Mouse (Mus musculus): Measurements from ENCODE around the gene Lrrc25. TPM values are rescaled to one million over a fixed set of nuclear protein-coding genes. Genes with fewer than 3 reads are reported as not detected.

Lrrc25 gene
- polyA plus RNA-seq, 1 experiment from 2014 or later: 7.4 TPM

DNA sequence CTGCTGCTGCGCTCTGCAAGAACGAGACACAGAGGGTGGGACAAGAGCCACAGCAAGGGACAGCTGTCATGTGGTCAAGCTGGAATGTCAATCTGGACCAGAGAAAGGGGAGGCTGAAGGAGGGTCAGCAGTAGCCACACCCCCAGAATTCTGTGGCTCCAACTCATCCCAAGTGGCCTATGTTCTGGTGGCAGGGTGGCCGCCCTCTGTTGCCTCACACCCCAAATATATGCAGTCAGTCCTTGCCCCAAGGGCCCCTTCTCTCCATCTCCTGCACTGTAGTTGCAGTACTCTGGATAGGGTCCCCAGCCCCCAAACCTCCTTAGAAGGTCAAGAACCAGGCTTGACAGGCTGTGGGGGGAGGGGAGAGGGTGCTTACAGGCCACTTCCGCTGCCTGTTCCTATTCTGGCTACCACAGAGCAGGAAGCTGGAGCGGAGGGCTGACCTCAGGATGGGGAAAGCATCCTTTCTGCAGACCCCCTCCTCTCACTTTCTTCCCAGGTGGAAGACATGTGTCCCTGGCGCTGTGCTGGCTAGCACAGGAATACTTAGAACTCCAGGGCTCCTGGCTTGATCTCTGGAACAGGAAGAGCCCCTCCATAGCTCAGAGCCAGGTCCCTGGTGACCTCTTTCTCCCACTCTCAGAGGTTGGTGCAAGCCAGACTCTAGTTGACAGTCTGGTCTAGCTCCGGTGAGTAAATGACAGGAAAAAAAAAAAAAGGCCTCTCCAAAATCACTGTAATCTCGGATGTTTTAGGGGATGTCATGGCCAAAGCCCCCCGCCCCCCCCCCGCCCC is 15.3 kb upstream of the Lrrc25 start:
- WGBS (ENCODE audit: insufficient replicate concordance): 32% methylated on average over 10 of the region's 10 CpGs
- H3K4me3 ChIP-seq (replicated peaks): peak overlapping the region; percentile 24
- peak overlapping the region; percentile 42 for H3K27ac ChIP-seq (replicated peaks)
- H3K9ac ChIP-seq: peak overlapping the region; percentile 26; the same call in 1 of the 2 replicates
- no peak for ATAC-seq (ENCODE audit: insufficient read depth)
- H3K36me3 ChIP-seq (replicated peaks): peaks cover 35% of the 10 kb centered on the region
- peak overlapping the region; percentile 56 for H3K4me2 ChIP-seq
- peaks cover 80% of the 10 kb centered on the region for H3K4me1 ChIP-seq (replicated peaks)
- no peaks in the 10 kb centered on the region for H3K27me3 ChIP-seq
- no peaks in the 10 kb centered on the region for H3K9me3 ChIP-seq (replicated peaks)

DNA sequence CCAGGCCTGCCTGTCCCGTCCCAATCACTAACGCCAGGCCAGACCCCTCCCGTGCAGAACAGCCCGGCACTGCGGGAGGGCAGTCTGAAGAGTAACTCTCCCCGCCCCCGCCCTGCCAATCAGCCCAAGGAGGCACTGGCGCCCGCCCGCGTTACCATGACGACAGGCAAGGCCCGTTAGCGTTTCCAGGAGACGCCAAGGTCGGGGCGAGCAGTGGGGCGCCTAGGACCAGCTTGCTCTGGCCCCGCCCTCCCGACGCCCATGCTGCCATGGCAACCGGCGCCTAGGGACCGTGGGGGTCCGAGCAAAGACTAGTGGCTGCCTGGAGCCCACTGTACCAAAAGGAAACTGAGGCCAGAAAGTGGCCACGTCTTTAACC is 14.7 kb upstream of the Lrrc25 start:
- Histone ChIP-seq H3K4me3 (replicated peaks) (peak overlapping the region; percentile 24), H3K36me3 (replicated peaks) (peaks cover 29% of the 10 kb centered on the region), H3K4me1 (replicated peaks) (peaks cover 80% of the 10 kb centered on the region), H3K9ac (no peak overlapping the region), H3K27ac (replicated peaks) (peak overlapping the region; percentile 42), H3K4me2 (peak overlapping the region; percentile 56), H3K27me3 (no peaks in the 10 kb centered on the region), H3K9me3 (replicated peaks) (no peaks in the 10 kb centered on the region)
- peak; percentile 58 for ATAC-seq (ENCODE audit: insufficient read depth)
- WGBS (ENCODE audit: insufficient replicate concordance): 3% methylated on average over 26 of the region's 26 CpGs

DNA sequence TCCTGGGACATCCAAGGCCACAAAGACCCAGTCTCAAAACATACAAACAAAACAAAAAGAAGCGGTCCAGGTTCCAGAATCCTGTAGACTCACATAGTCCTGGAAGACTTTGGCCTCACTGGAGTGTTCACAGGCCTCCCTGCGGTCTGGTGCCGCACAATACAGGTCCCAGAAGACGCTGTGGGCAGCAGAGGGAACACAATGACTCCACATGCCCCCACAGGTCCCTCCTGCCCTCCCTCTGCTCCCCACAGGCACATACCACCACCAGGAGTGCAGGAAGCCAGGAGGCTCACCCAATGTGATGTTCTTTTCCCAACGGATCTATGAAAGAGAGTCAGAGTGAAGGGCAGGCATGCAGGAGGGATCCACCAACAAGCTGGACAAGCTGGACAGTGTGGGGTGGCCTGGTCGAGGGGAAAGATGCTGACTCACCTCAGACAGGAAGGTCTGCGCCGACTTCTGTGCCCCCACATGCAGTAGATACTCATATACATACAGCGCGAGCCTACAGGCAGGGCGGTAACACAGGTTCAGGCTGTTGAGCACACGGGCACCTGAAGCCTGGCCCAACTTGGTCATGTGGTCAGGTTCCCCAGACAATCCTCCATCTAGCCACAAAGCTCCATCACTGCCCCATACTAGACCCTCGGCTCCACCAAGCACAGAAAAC is 13.7 kb upstream of the Lrrc25 start:
- H3K27ac ChIP-seq (replicated peaks): no peak overlapping the region

DNA sequence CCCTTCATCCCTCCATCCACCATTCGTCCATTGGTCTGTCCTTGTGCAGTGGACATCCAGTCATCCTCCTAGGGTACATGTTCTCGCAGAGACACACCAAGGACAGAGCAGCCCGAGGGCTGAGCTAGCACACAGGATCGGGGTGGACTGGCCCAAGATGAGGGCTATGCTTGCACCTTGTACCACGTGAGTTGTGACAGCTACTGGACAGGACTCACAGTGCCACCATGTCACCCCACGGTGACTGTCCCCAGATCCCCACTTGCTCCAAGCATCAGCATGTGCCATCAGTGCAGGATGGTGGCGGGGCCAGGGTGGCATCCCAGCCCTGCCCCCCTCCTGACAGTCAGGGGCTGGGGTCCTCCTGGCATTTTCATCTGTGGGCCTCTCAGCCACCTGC is 11.4 kb upstream of the Lrrc25 start:
- peaks cover 82% of the 10 kb centered on the region for H3K4me1 ChIP-seq (replicated peaks)
- no peak for ATAC-seq (ENCODE audit: insufficient read depth)
- peaks cover 12% of the 10 kb centered on the region for H3K27me3 ChIP-seq
- no peak overlapping the region for H3K9ac ChIP-seq
- H3K4me2 ChIP-seq: no peak overlapping the region
- peaks cover 9% of the 10 kb centered on the region for H3K36me3 ChIP-seq (replicated peaks)
- no peaks in the 10 kb centered on the region for H3K9me3 ChIP-seq (replicated peaks)
- whole genome bisulfite sequencing (ENCODE audit: insufficient replicate concordance): 73% methylated on average over 7 of the region's 7 CpGs
- H3K4me3 ChIP-seq (replicated peaks): no peak overlapping the region
- H3K27ac ChIP-seq (replicated peaks): no peak overlapping the region

More for the DNA sequence above, 13.7 kb upstream of the Lrrc25 start:
- no peak for ATAC-seq (ENCODE audit: insufficient read depth)
- Histone ChIP-seq H3K9ac (no peak overlapping the region), H3K4me1 (replicated peaks) (peaks cover 82% of the 10 kb centered on the region), H3K4me2 (no peak overlapping the region), H3K27me3 (no peaks in the 10 kb centered on the region), H3K9me3 (replicated peaks) (no peaks in the 10 kb centered on the region), H3K36me3 (replicated peaks) (peaks cover 25% of the 10 kb centered on the region), H3K4me3 (replicated peaks) (no peak overlapping the region)
- 77% methylated on average over 13 of the region's 13 CpGs for WGBS (ENCODE audit: insufficient replicate concordance)

DNA sequence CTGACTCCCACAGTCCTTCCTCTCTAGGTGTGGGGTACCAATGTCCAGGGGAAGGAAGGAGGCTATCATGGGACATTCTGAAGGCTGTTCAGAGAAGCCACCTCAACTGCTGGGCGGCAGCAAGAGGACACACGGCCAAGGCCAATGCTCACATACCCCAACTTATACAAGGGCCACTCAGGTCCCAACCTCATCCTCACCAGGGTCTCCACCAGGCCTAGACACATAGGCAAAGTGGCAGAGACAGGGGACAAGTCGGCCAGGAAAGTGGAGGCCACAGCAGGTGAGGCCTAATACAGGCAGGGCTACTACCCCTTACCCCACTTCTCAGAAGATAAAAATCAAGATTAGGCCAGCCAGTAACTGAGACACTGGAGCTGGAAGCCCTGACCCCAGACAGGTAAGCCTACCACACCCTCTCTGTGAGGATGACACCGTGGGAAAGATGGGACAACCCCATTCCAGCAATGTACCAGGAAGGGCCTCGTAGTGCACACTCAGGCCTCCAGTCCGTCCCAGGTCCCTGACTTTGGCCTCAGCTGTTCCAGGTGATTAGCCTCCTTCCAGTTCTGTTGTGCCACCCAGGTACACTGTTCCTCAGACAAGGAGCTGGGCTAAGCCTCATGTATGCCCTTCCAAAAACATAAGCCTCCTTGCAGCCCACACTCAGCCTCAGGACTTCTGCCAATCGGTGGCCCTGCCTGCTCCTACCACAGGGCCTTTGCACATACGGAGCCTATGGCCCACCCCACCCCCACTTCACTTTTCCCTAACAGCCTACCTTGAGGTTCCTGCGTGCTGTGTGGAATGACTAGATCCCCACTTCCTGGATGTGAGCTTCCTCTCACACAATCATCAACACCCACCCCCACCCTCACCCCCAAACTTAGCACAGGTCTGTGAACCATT is 9.8 kb upstream of the Lrrc25 start:
- Histone ChIP-seq H3K4me1 (replicated peaks) (peaks cover 82% of the 10 kb centered on the region), H3K4me3 (replicated peaks) (no peak overlapping the region), H3K27ac (replicated peaks) (no peak overlapping the region), H3K27me3 (peaks cover 16% of the 10 kb centered on the region), H3K9ac (no peak overlapping the region), H3K9me3 (replicated peaks) (no peaks in the 10 kb centered on the region), H3K4me2 (peak overlapping the region; percentile 100; the same call in 1 of the 2 replicates), H3K36me3 (replicated peaks) (peaks cover 9% of the 10 kb centered on the region)
- ATAC-seq (ENCODE audit: insufficient read depth): no peak
- 63% methylated on average over 9 of the region's 9 CpGs for WGBS (ENCODE audit: insufficient replicate concordance)

DNA sequence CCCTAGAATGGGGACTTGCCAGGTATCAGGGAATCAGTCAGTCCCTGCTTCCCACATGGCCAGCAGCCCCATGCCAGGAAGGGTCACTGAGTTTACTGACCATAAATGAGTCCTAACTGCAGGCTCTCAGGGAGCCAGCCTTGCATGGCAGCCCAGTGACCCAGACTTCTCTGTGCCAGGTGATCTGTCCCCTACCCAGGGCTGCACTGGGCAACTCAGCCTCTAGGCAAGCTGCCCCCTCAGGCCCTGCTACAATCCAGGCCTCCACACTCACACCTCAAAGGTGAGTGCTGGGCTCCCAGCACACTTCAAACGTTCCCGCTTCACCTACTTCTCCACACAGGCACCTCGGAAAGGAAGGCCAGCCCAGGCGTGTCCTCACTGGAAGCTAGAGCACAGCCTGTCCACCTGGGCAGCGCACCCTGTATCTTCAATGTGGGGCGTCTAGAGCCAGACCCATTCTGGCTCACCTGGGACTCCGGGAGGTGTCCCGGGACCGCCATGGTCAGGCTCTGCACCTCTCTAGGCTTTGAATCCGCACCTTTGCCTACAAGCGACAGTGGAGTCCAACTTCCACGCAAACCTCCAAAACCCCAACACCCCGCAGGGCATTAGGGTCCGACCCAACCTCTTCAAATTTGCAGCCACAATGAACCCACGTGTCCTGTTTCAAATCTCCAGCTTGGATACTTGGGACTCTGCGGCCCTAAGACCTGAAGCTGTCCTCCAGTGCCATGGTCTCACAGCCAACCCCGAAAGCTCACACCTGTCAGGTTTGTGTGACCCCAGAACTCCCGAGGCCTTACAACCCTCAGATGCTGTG is 9.0 kb upstream of the Lrrc25 start:
- Histone ChIP-seq H3K27ac (replicated peaks) (no peak overlapping the region; the same call in 1 of the 2 replicates), H3K9me3 (replicated peaks) (no peaks in the 10 kb centered on the region), H3K36me3 (replicated peaks) (peaks cover 9% of the 10 kb centered on the region), H3K4me3 (replicated peaks) (peak overlapping the region; percentile 76), H3K4me1 (replicated peaks) (peaks cover 83% of the 10 kb centered on the region), H3K27me3 (peaks cover 16% of the 10 kb centered on the region), H3K9ac (peak overlapping the region; percentile 74; the same call in 1 of the 2 replicates), H3K4me2 (peak overlapping the region; percentile 100)
- WGBS (ENCODE audit: insufficient replicate concordance): 46% methylated on average over 18 of the region's 18 CpGs
- ATAC-seq (ENCODE audit: insufficient read depth): no peak

DNA sequence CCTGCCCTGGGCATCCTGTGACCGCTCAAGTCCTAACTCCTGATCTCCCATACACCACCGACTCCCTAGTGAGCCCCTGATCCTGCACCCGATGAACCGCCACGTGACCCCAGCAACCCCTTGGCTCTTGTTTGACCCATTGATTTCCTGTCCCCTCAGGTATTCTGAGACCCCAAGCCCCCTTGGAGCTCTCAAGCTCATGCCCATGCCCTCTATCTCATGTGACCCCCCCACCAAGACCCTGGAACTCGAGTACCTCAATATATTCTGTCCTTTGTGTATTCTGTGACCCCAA is 8.4 kb upstream of the Lrrc25 start:
- peak overlapping the region; percentile 85 for H3K27ac ChIP-seq (replicated peaks)

DNA sequence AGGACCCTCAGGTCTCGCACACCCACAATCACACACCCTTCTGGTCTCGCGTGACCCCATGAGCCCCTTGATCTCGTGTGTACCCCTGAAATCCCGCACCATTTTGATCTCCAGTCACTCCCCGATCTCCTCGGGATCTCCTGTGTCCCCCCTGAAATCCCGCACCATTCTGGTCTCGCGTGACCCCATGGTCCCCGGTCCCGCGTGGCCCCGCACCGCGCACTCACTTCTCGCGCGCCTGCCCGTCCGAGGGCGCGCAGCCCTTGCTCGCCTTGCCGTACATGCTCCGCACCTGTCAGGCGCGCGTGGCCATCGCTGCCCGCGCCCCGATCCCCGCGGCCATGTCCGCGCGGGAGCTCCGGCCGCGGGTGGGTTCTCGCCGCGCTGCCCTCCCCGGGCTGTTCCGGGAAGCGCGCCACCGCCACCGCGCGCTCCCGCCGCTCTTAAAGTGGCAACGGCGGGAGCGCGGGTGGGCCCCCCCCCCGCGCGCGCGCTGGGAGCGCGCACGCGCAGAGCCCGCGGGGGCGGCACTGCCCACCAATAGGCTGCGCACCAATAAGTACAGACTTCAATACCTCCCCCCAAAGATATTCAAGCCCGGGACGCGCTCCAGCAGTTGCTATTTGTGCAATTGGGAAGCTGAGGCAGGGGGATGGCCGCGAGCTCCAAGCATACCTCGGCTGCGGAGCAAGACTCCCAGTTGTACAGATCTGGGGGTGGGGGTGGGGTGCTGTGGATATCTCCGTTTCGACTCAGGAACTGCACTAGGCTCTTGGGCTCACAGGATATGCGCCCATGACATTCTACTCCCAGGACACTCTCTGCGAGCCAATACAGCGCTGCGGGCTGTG is 7.8 kb upstream of the Lrrc25 start:
- Histone ChIP-seq H3K9ac (peak overlapping the region; percentile 74), H3K36me3 (replicated peaks) (peaks cover under 1% of the 10 kb centered on the region; the same call in 1 of the 2 replicates), H3K27me3 (peaks cover 16% of the 10 kb centered on the region), H3K4me1 (replicated peaks) (peaks cover 81% of the 10 kb centered on the region), H3K27ac (replicated peaks) (peak overlapping the region; percentile 85), H3K4me3 (replicated peaks) (peak overlapping the region; percentile 76), H3K9me3 (replicated peaks) (no peaks in the 10 kb centered on the region), H3K4me2 (peak overlapping the region; percentile 100)
- WGBS (ENCODE audit: insufficient replicate concordance): under 1% methylated on average over 84 of the region's 84 CpGs
- peak; percentile 3; the same call in 1 of the 2 replicates for ATAC-seq (ENCODE audit: insufficient read depth)

More for the DNA sequence above, 8.4 kb upstream of the Lrrc25 start:
- Histone ChIP-seq H3K9me3 (replicated peaks) (no peaks in the 10 kb centered on the region), H3K4me1 (replicated peaks) (peaks cover 81% of the 10 kb centered on the region), H3K4me2 (peak overlapping the region; percentile 100), H3K4me3 (replicated peaks) (peak overlapping the region; percentile 76), H3K27me3 (peaks cover 16% of the 10 kb centered on the region), H3K36me3 (replicated peaks) (peaks cover 6% of the 10 kb centered on the region; the same call in 1 of the 2 replicates), H3K9ac (peak overlapping the region; percentile 74)
- no peak for ATAC-seq (ENCODE audit: insufficient read depth)
- 10% methylated on average over 6 of the region's 6 CpGs for WGBS (ENCODE audit: insufficient replicate concordance)

DNA sequence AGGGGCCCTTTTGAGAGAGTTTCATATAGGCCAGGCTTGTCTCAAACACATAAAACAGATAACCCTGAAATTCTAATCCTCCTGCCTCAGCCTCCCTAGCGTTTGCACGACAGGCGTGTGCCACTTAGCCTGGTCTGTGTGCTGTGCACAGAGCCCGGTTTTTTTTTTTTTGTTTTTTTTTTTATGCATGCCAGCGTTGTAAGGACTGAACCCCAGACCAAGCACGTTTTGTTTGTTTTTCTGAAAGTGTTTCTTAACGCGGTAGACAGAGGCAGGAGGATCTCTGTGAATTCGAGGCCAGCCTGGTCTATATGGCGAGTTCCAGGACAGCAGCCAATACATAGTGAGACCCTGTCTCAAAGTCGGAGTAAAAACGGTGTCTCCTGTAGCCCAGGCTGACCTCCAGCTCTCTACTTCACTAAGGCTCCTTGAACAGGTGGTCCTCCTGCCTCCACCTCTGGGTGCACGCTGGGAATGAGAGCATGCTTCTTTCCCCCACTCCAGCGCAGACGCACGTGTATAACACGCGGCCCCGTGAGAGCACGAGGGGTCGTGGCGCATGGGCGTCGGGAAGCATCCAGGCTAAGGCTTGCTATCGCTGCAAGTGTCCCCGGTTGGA is 7.1 kb upstream of the Lrrc25 start, which contains the start of gene Ssbp4:
Gene Ssbp4 (minus strand): TSS at position 124 of the 619 bp plus-strand sequence.
- WGBS (ENCODE audit: insufficient replicate concordance): 2% methylated on average over 26 of the region's 26 CpGs
- peak within 1 kb of the TSS; percentile 85 for H3K27ac ChIP-seq (replicated peaks)
- peak within 1 kb of the TSS; percentile 74 for H3K9ac ChIP-seq
- ATAC-seq (ENCODE audit: insufficient read depth): no peak
- H3K9me3 ChIP-seq (replicated peaks): no peaks in the 10 kb centered on the region
- H3K4me3 ChIP-seq (replicated peaks): peak within 1 kb of the TSS; percentile 76
- H3K36me3 ChIP-seq (replicated peaks): no peaks in the 10 kb centered on the region
- peaks cover 16% of the 10 kb centered on the region for H3K27me3 ChIP-seq
- peak within 1 kb of the TSS; percentile 100 for H3K4me2 ChIP-seq
- peaks cover 85% of the 10 kb centered on the region for H3K4me1 ChIP-seq (replicated peaks)
